23 mouse cellular contexts compared by ENCODE assay signal in the genomic region with DNA sequence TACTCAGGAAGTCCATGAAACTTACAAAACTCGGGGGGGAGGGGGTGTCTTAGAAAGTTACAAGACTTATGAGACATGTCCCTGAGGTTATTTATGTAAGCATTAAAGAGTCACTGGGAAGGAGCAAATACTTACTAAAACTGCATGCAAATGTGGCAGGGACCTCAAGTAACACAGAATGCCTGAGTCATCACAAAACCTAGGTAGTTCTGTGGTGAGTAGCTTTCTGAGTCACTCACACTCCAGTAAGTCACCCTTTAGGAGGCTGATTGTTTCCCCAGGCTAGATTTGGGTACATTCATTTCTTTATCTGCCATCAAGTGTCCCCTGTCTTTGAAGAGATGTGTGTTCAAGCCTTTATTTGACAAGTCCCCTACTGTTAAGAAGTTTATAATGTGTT.
"Had no signal": no experiment of that assay in that cellular context is flagged by ENCODE, and none has a peak within 500 bp of the region (broad histone marks: within the 10 kb centered on the region; RNA-seq: fewer than 3 reads in every experiment).

No protein-coding gene starts in this region.

- H3K4me2 ChIP-seq: heart, embryonic 11.5 days; hindbrain, embryonic 13.5 days; hindbrain, embryonic 15.5 days; kidney, embryonic 15.5 days; limb, embryonic 13.5 days; limb, embryonic 15.5 days; liver, embryonic 12.5 days had no signal

- H3K36me3 ChIP-seq: hindbrain, embryonic 13.5 days; hindbrain, embryonic 15.5 days; kidney, embryonic 15.5 days; limb, embryonic 13.5 days; limb, embryonic 15.5 days; liver, embryonic 12.5 days had no signal

- H3K4me3 ChIP-seq: heart, adult 2 months; hindbrain, embryonic 13.5 days; hindbrain, embryonic 15.5 days; kidney, embryonic 15.5 days; limb, embryonic 13.5 days; limb, embryonic 15.5 days; liver, embryonic 12.5 days had no signal

- H3K9ac ChIP-seq: hindbrain, embryonic 13.5 days; hindbrain, embryonic 15.5 days; kidney, embryonic 15.5 days; limb, embryonic 13.5 days; limb, embryonic 15.5 days; liver, embryonic 12.5 days; liver, embryonic 14.5 days had no signal

- H3K27me3 ChIP-seq: hindbrain, embryonic 13.5 days; hindbrain, embryonic 15.5 days; kidney, embryonic 15.5 days; limb, embryonic 13.5 days; limb, embryonic 15.5 days; liver, embryonic 12.5 days had no signal

- DNase-seq: gastrocnemius, postnatal 14 days; gastrocnemius, postnatal 36 days; heart, adult 11 months; heart, adult 2 months; heart, postnatal 10 days; kidney, adult 11 months; kidney, adult 2 months; kidney, adult 9 months; kidney, postnatal 14 days; kidney, postnatal 36 days; layer of hippocampus, adult 9-11 months; layer of hippocampus, postnatal 36 days; left cerebral cortex, postnatal 4 days had no signal

- H3K4me1 ChIP-seq: hindbrain, embryonic 13.5 days; hindbrain, embryonic 15.5 days; kidney, embryonic 15.5 days; limb, embryonic 13.5 days; limb, embryonic 15.5 days; liver, embryonic 12.5 days had no signal

- H3K27ac ChIP-seq: heart, adult 2 months; hindbrain, embryonic 13.5 days; hindbrain, embryonic 15.5 days; hindbrain, postnatal 0 days; kidney, embryonic 15.5 days; kidney, postnatal 0 days; limb, embryonic 13.5 days; limb, embryonic 15.5 days; liver, embryonic 12.5 days; liver, embryonic 14.5 days had no signal

- H3K9me3 ChIP-seq: hindbrain, embryonic 13.5 days; hindbrain, embryonic 15.5 days; kidney, embryonic 15.5 days; limb, embryonic 13.5 days; limb, embryonic 15.5 days; liver, embryonic 12.5 days had no signal
